Mouse (Mus musculus) ovary, adult 18-20 months (tissue): ENCODE results near the gene Fli1.

Source experiments
- DNase-seq: peaks from one replicate; pipeline ENCODE4 v3.0.0; 2022; ENCODE audit warnings: low spot score, mixed read lengths

Fli1 gene

GRCm38 (mm10) chr9:32405191-32405925 lies 137.3 kb downstream of the Fli1 start:
- DNase-seq, result no peak

DNA sequence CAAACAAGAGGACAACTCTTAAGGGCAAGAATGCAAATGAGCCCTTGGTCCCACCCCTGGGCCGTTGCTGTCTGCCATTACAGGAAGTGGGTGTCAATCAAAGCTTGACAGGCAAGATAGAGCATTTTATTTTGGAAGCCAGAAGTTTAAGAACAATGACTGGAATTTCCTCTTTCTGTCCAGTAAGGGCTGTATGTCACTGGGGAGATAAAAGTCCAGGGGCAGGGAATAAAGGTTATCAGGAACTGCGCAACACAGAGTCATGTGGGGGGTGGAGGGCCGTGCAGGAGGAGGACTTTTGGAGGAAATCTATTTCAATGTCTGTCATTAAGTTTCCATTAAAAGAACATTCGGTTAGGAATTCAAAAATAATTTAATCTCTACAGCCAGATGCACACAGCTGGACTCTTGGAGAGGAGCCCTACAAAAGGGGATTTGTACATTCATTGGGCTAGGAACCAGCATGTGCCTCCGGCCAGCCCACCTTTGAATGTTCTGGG lies 141.9 kb downstream of the Fli1 start:
- DNase-seq, result no peak

DNA sequence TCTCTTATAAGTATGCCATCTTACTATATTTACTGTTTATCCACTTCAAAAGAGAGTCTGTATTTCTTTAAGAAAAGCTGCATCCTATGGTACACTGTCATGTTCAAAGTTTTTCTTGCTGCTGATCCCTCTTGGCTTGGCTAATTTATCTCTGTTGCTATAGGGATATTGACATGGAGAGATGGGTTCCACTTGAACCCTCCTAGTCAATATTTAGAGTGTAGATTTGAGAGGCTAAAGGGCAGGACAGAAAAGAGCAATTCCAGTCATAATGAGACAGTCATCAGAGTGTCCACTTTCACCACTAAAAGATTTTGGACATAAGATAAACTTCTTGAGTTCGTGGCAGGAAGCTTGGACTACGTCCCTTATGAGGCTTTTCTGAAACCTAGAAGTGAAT lies 142.4 kb downstream of the Fli1 start:
- DNase-seq, result no peak

DNA sequence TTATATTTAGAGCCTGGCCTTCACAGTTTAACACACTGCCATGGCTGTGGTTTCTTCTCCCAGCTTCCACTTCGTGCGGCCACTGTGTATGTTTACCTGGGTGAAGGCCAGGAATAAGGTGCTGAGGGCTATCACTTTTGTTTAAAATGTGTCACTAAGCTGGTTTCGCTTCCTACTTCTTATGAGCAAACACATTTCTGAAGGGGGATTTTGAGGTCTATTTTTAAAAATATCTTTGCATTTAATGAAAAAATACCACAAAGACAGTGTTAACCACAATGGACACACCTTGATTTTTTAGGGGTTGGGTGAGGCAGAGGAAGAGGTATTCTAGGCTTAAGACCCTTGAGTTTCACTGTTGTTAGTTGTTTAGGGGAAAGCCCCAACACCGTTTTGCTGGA lies 147.9 kb downstream of the Fli1 start:
- no peak for DNase-seq

DNA sequence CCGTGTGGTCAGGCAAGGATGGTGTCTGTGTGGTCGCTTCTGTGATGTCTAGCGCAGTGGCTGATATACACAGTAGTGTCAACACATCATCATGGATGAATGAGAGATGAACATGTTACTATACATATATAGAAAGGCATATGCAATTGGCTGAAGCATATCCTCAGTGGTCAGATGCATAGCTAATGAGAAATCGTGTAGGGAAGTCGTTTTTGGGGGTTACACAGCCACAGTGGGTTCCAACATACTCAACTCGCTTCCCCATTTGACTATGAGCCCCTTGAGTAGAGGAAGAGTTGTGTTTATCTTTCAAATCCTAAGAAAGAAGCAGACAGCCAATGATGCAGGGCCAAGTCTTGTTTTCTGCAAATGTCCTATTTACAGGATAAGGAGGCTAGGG lies 149.9 kb downstream of the Fli1 start:
- DNase-seq, result no peak

GRCm38 (mm10) chr9:32391701-32392100 lies 151.0 kb downstream of the Fli1 start:
- DNase-seq, result no peak

DNA sequence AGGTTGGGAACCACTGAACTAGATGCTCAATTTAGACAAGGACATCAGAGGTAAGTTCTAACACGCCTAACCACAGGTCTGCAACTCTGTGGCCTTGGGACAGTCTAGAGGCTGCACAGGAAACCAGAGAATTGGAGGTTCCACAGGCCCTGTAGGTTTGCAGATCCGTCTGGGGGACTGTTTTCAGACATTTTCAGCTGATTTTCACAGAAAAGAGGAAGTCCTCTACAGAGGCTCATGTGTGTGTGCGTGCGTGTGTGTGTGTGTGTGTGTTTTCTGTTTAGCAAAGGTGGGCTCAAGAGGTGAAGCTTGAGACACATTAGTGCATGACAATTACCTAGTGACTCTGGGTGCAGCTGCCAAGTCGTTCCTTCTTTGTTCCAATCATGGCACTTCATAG lies 151.6 kb downstream of the Fli1 start:
- no peak for DNase-seq

- DNase-seq, result no peak
Measured at GRCm38 (mm10) chr9:32388120-32388519, 154.5 kb downstream of the Fli1 start.

DNA sequence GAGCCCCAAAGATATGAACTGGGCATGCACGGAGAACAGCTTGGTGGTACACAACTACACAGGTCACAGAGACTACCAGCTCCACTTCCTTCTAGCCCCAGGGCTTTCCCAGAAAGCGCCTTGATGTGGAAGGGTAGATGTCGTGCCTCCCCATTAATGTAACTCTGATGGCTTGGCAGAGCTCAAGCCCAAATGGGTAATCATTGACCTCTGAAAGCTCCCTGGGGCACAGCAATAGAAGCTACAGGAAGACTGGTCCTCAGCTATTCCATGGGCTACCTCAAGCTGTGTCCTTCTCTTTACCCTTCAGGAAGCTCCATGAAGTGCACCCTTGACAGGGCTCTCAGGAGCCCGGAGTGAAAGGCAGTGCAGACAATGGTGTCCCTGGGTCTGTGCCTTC lies 157.8 kb downstream of the Fli1 start:
- no peak for DNase-seq

- DNase-seq, result no peak
Measured at GRCm38 (mm10) chr9:32376863-32377590, 165.6 kb downstream of the Fli1 start.

DNA sequence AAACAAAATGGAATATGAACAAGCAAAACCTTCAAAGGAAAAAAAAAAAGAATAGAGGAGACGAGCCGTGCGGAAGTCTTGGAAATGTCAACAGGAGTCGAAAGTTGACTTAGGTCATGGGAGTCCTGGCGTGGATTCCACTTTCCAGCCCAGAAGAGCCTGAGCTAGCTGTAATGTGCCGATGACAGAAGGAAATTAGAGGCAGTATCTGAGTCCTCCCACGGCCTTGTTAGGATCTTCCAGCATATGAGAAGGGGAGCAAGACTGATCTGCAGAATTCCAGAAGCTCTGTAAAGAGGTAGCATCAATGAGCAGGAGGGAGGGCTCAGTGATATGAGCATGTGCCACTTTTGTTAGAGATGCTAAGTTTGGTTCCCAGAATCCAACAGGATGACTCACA lies 166.6 kb downstream of the Fli1 start:
- DNase-seq, result no peak

GRCm38 (mm10) chr9:32373656-32374055 lies 169.0 kb downstream of the Fli1 start:
- no peak for DNase-seq
